Mouse (Mus musculus) liver, postnatal 0 days (tissue): ENCODE data around the gene Prss40. TPM values are rescaled to one million over a fixed set of nuclear protein-coding genes. Genes with fewer than 3 reads are reported as not detected.
A peak's percentile ranks its signal among the peaks of the same experiment; 100 is the strongest.
"Not testable (repeated sequence)": the region's sequence is repeated elsewhere in the genome, so short reads cannot be mapped to it uniquely, and the experiment has no call there.

ENCODE experiments used
- ATAC-seq: fragments of 200-750 bp; cut with Nextera tagmentation; 2 replicates; pipeline ENCODE4 v1.8.0; 2017; ENCODE audit warnings: mild to moderate bottlenecking, moderate library complexity
- DNase-seq: peaks from one replicate; pipeline ENCODE4 v3.0.0-alpha.2; 2016
- H3K27ac ChIP-seq: fragments of 300-500 bp; sonication (generic); 2 replicates; pipeline ENCODE4 v1.5.1; 2014; ENCODE audit warnings: antibody characterized with exemption, moderate library complexity, mild to moderate bottlenecking, low read depth
- H3K27me3 ChIP-seq: fragments of 300-500 bp; sonication (generic); 2 replicates; pipeline ENCODE4 v1.6.1; 2014; ENCODE audit warnings: low read length, control low read depth, mixed read lengths; ENCODE audit not compliant: insufficient read depth
- H3K36me3 ChIP-seq: fragments of 300-500 bp; sonication (generic); replicated peaks from 2 replicates; pipeline ENCODE4 v1.6.1; 2014; ENCODE audit warnings: mild to moderate bottlenecking, control low read depth, low read length, moderate library complexity, mixed read lengths; ENCODE audit not compliant: insufficient read depth
- H3K4me1 ChIP-seq: fragments of 300-500 bp; sonication (generic); 2 replicates; pipeline ENCODE4 v1.6.1; 2014; ENCODE audit warnings: antibody characterized with exemption, mild to moderate bottlenecking, control low read depth; ENCODE audit not compliant: insufficient read depth
- H3K4me2 ChIP-seq: fragments of 300-500 bp; sonication (generic); 2 replicates; pipeline ENCODE4 v1.6.1; 2014; ENCODE audit warnings: low read depth, mild to moderate bottlenecking, low read length, moderate library complexity, mixed read lengths
- H3K4me3 ChIP-seq: fragments of 300-500 bp; sonication (generic); 2 replicates; pipeline ENCODE4 v1.5.1; 2014; ENCODE audit warnings: low read depth, low read length
- H3K9ac ChIP-seq: fragments of 300-500 bp; sonication (generic); replicated peaks from 2 replicates; pipeline ENCODE4 v1.6.1; 2014; ENCODE audit warnings: mild to moderate bottlenecking, moderate library complexity
- H3K9me3 ChIP-seq: fragments of 300-500 bp; sonication (generic); 2 replicates; pipeline ENCODE4 v1.6.1; 2016; ENCODE audit warnings: mild to moderate bottlenecking, control low read depth, low read length, mixed read lengths
- CTCF ChIP-seq: sonication (generic); IDR thresholded peaks from 2 replicates; pipeline ENCODE4 v1.5.1; 2016; ENCODE audit warnings: antibody characterized with exemption, low read depth
- EP300 ChIP-seq: IDR thresholded peaks from 2 replicates; pipeline ENCODE4 v1.6.1; 2016; ENCODE audit warnings: antibody characterized with exemption, low read depth, mild to moderate bottlenecking
- WGBS: fragments of 180-500 bp; shearing (Covaris S2); extraction: QIAGEN DNeasy Blood & Tissue Kit; methylation state at CpG from one replicate; pipeline ENCODE4 v1.1.7; 2014; ENCODE audit not compliant: insufficient replicate concordance; 5-methylcytosine and 5-hydroxymethylcytosine counted together
- polyA plus RNA-seq: library from polyadenylated mRNA; unstranded; fragments of >200 nt; fragmentation: Nextera tagmentation; extraction: Ambion mirVana; gene quantifications from 2 replicates; pipeline ENCODE4 v1.2.1, GENCODE M21; 2015

The Prss40 gene
- polyA plus RNA-seq, 1 experiment from 2014 or later: not detected

GRCm38 (mm10) chr1:34522205-34522849, 38.4 kb downstream of the Prss40 start:
- no peak for ATAC-seq
- Histone ChIP-seq H3K4me2 (no peak overlapping the region), H3K4me3 (no peak overlapping the region), H3K4me1 (no peaks in the 10 kb centered on the region), H3K36me3 (no peaks in the 10 kb centered on the region), H3K27ac (no peak overlapping the region), H3K9me3 (no peaks in the 10 kb centered on the region), H3K9ac (no peak overlapping the region), H3K27me3 (no peaks in the 10 kb centered on the region)
- no peak for DNase-seq
- 43% methylated on average over 6 of the region's 6 CpGs for WGBS
- TF ChIP-seq EP300: no peak
- no peak for TF ChIP-seq CTCF

DNA sequence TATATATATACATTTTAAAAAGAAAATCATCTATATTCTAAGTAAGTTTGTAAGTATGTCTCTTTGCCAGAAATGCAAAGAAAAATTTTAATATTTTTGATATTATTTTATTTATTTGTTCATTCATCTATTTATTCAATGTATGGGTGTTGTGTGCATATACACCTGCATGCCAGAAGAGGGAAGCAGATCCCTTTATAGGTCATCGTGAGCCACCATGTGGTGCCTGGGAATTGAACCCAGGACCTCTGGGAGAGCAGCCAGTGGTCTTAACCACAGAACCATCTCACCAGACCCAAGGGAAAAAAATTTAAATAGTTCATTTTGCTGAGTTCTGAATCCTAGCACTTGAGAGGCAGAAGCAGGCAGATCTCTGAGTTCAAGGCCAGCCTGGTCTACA, 42.5 kb downstream of the Prss40 start:
- Histone ChIP-seq H3K36me3 (no peaks in the 10 kb centered on the region), H3K4me3 (no peak overlapping the region), H3K9me3 (no peaks in the 10 kb centered on the region), H3K4me2 (no peak overlapping the region), H3K27ac (no peak overlapping the region), H3K9ac (no peak overlapping the region), H3K4me1 (no peaks in the 10 kb centered on the region), H3K27me3 (no peaks in the 10 kb centered on the region)
- no peak for DNase-seq
- TF ChIP-seq EP300 (no peak), CTCF (no peak)
- ATAC-seq: no peak
- WGBS: 27% methylated on average over 1 of the region's 1 CpGs

DNA sequence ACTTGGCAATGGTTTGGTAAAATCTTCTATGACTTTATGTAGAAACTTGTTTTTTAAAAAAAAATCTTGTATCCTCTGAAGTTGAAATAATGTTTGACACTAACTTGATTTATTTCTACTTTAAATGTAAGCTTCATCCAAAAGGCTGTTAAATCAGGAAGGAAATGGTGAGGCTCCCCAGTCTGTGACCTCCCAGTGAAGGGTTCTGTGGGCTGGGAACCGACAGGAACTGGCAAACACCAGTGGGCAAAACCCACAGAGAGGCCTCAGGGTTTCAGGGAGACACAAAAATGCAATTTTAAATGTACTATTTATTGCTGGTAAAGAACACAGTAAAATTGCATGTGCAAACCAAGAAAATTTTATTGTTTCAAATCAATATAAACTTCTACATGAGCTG, 42.9 kb downstream of the Prss40 start:
- H3K9ac ChIP-seq, ATAC-seq, H3K27me3 ChIP-seq, H3K4me3 ChIP-seq, H3K36me3 ChIP-seq, H3K27ac ChIP-seq, H3K4me1 ChIP-seq, H3K4me2 ChIP-seq, H3K9me3 ChIP-seq, DNase-seq: not testable (repeated sequence)
- WGBS: 8% methylated on average over 1 of the region's 1 CpGs

GRCm38 (mm10) chr1:34517297-34517696, 43.4 kb downstream of the Prss40 start:
- H3K27me3 ChIP-seq, H3K4me3 ChIP-seq, H3K27ac ChIP-seq, H3K9me3 ChIP-seq, H3K4me1 ChIP-seq, H3K9ac ChIP-seq, ATAC-seq, H3K4me2 ChIP-seq, DNase-seq, H3K36me3 ChIP-seq: not testable (repeated sequence)
- 8% methylated on average over 6 of the region's 6 CpGs for WGBS

- no peaks in the 10 kb centered on the region for H3K27me3 ChIP-seq
- H3K4me2 ChIP-seq: no peak overlapping the region
- WGBS: 20% methylated on average over 5 of the region's 5 CpGs
- no peaks in the 10 kb centered on the region for H3K4me1 ChIP-seq
- H3K27ac ChIP-seq: no peak overlapping the region
- no peak overlapping the region for H3K9ac ChIP-seq
- no peak for ATAC-seq
- no peaks in the 10 kb centered on the region for H3K36me3 ChIP-seq
- TF ChIP-seq CTCF (no peak), EP300 (no peak)
- H3K4me3 ChIP-seq: no peak overlapping the region
- no peaks in the 10 kb centered on the region for H3K9me3 ChIP-seq
- DNase-seq: no peak
These were observed 44.1 kb downstream of the Prss40 start for GRCm38 (mm10) chr1:34516595-34516994.

DNA sequence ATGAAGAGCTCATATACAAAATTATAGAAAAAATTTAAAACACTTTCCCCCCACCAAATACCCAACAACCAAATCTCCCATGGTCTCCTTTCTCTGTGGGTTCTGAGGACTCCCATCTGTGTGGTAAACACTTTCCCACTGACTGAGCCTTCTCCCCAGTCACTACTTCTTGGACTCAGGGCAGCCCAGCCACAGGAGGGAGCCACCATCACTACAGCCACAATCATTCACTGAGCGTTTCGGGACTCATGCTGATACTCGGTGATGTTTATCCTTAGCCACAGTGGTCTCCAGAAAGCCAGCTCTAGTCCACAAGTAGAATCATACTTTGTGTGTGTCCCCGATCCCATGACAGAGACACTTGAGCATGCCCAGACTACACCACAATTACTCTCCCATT, 47.7 kb downstream of the Prss40 start:
- ATAC-seq (no peak), DNase-seq (no peak)
- TF ChIP-seq EP300: no peak
- no peak for TF ChIP-seq CTCF
- no peak overlapping the region for H3K4me3 ChIP-seq
- no peaks in the 10 kb centered on the region for H3K4me1 ChIP-seq
- H3K36me3 ChIP-seq: no peaks in the 10 kb centered on the region
- H3K9me3 ChIP-seq: no peaks in the 10 kb centered on the region
- WGBS: 69% methylated on average over 4 of the region's 4 CpGs
- no peak overlapping the region for H3K4me2 ChIP-seq
- H3K27ac ChIP-seq: no peak overlapping the region
- no peaks in the 10 kb centered on the region for H3K27me3 ChIP-seq
- H3K9ac ChIP-seq: no peak overlapping the region

GRCm38 (mm10) chr1:34511027-34511426, 49.7 kb downstream of the Prss40 start:
- no peak overlapping the region for H3K4me3 ChIP-seq
- H3K9ac ChIP-seq: no peak overlapping the region
- no peaks in the 10 kb centered on the region for H3K27me3 ChIP-seq
- peak; percentile 75 for TF ChIP-seq CTCF
- TF ChIP-seq EP300: no peak
- no peaks in the 10 kb centered on the region for H3K9me3 ChIP-seq
- DNase-seq: peak; percentile 61
- peak; percentile 48 for ATAC-seq
- peak overlapping the region; percentile 50; the same call in 1 of the 2 replicates for H3K4me2 ChIP-seq
- no peaks in the 10 kb centered on the region for H3K36me3 ChIP-seq
- no peak overlapping the region for H3K27ac ChIP-seq
- 2% methylated on average over 3 of the region's 3 CpGs for WGBS
- H3K4me1 ChIP-seq: no peaks in the 10 kb centered on the region
